Mouse (Mus musculus) brain, embryonic 14.5 days (tissue): ENCODE data around the gene Dpy19l3.

Experiments used
- CTCF ChIP-seq: fragments of 200-500 bp; IDR thresholded peaks from 2 replicates; pipeline ENCODE4 v1.5.1; 2012; ENCODE audit warnings: inconsistent platforms, mild to moderate bottlenecking, moderate library complexity, borderline replicate concordance; ENCODE audit not compliant: insufficient read depth, insufficient read length; ENCODE audit errors: extremely low read depth
- POLR2A ChIP-seq: fragments of 200-500 bp; IDR thresholded peaks from 2 replicates; pipeline ENCODE4 v1.6.1; 2012; ENCODE audit warnings: mild to moderate bottlenecking, inconsistent platforms, borderline replicate concordance; ENCODE audit not compliant: poor library complexity, insufficient read depth, insufficient read length, severe bottlenecking; ENCODE audit errors: extremely low read depth

DNA sequence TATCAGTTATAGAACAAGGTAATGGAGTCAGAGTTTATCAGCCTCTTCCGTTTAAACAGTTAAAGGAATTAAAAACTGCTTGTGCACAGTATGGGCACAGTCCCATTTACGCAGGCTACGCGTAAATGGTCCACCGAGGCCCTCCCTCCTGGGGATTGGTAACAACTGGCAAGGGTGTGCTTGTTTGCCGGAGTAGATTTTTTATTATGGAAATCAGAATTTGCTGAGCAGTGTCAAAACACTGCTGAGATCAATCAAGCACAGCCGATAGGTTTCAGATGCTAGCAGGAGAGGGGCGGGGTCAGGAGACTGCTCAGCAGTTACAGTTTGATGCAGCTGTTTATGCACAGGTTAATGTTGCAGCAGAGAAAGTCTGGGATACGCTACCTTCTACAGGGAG lies 66.0 kb downstream of the Dpy19l3 start:
- no peak for TF ChIP-seq POLR2A
- no peak for TF ChIP-seq CTCF
